Mouse (Mus musculus) MEL (cell line): ENCODE results near the gene Scnm1. TPM values are rescaled to one million over a fixed set of nuclear protein-coding genes. Genes with fewer than 3 reads are reported as not detected.

Experiments
- DNase-seq: peaks from one replicate; pipeline ENCODE4 v3.0.0; 2011; ENCODE audit warnings: low read depth, low spot score
- H3K27ac ChIP-seq: 2 replicates; pipeline ENCODE4 v1.5.1; 2012; ENCODE audit warnings: low read depth, mild to moderate bottlenecking, control low read depth, low read length, moderate library complexity; ENCODE audit not compliant: control insufficient read depth
- H3K27me3 ChIP-seq, 2 experiments: fragments of 150-350 bp in 1 of 2; sonication (generic) in 1 of 2; 2 replicates each; pipeline ENCODE4 v1.6.1; 2012; ENCODE audit warnings: low read length in 2 of 2, mild to moderate bottlenecking in 2 of 2, improper control_type of control experiment in 1 of 2, moderate library complexity in 1 of 2; ENCODE audit not compliant: insufficient read depth in 2 of 2, control insufficient read depth in 1 of 2
- H3K36me3 ChIP-seq, 2 experiments: 2 replicates each; pipeline ENCODE4 v1.6.1; 2012 to 2014; ENCODE audit warnings: low read length in 2 of 2, improper control_type of control experiment in 1 of 2, inconsistent platforms in 1 of 2, mild to moderate bottlenecking in 1 of 2; ENCODE audit not compliant: insufficient read depth in 2 of 2, control insufficient read depth in 1 of 2
- H3K4me1 ChIP-seq, 2 experiments: fragments of 150-350 bp in 1 of 2; sonication (generic) in 1 of 2; 2 replicates each; pipeline ENCODE4 v1.6.1; 2012; ENCODE audit warnings: low read length in 2 of 2, improper control_type of control experiment in 1 of 2, mild to moderate bottlenecking in 1 of 2; ENCODE audit not compliant: insufficient read depth in 2 of 2, control insufficient read depth in 1 of 2
- H3K4me3 ChIP-seq, 2 experiments: fragments of 150-350 bp in 1 of 2; sonication (generic) in 1 of 2; 2 replicates each; pipeline ENCODE4 v1.5.1; 2012; ENCODE audit warnings: low read depth in 2 of 2, low read length in 2 of 2, mild to moderate bottlenecking in 2 of 2, moderate library complexity in 2 of 2, control low read depth in 1 of 2, improper control_type of control experiment in 1 of 2; ENCODE audit not compliant: control insufficient read depth in 1 of 2, insufficient read depth in 1 of 2
- H3K79me2 ChIP-seq: 2 replicates; pipeline ENCODE4 v1.6.1; 2012; ENCODE audit warnings: mild to moderate bottlenecking, low read length, moderate library complexity; ENCODE audit not compliant: control insufficient read depth, poor library complexity, insufficient read depth
- H3K9ac ChIP-seq: 2 replicates; pipeline ENCODE4 v1.6.1; 2012; ENCODE audit warnings: low read depth, mild to moderate bottlenecking, control low read depth, low read length, moderate library complexity; ENCODE audit not compliant: control insufficient read depth, poor library complexity, severe bottlenecking
- H3K9me3 ChIP-seq: fragments of 150-350 bp; sonication (generic); replicated peaks from 2 replicates; pipeline ENCODE4 v1.6.1; 2012; ENCODE audit warnings: mild to moderate bottlenecking, low read length, improper control_type of control experiment, moderate library complexity; ENCODE audit not compliant: insufficient read depth
- CHD2 ChIP-seq: IDR thresholded peaks from 2 replicates; pipeline ENCODE4 v1.6.1; 2011; ENCODE audit warnings: low read length, improper control_type of control experiment
- EP300 ChIP-seq, 2 experiments: IDR thresholded peaks; 2 replicates each; pipeline ENCODE4 v1.6.1; 2011; ENCODE audit warnings: improper control_type of control experiment in 2 of 2, low read length in 2 of 2, low read depth in 1 of 2, mild to moderate bottlenecking in 1 of 2
- ETS1 ChIP-seq: IDR thresholded peaks from 2 replicates; pipeline ENCODE4 v1.6.1; 2012; ENCODE audit warnings: low read depth, mild to moderate bottlenecking, inconsistent platforms, low read length, improper control_type of control experiment, moderate library complexity
- KAT2A ChIP-seq: conservative IDR thresholded peaks from 2 replicates; pipeline ENCODE4 v1.6.1; 2012; ENCODE audit warnings: low read depth, low read length, improper control_type of control experiment, inconsistent platforms
- MAFK ChIP-seq: IDR thresholded peaks from 2 replicates; pipeline ENCODE4 v1.6.1; 2011; ENCODE audit warnings: low read depth, mild to moderate bottlenecking, low read length, improper control_type of control experiment, borderline replicate concordance
- MXI1 ChIP-seq: IDR thresholded peaks from 2 replicates; pipeline ENCODE4 v1.6.1; 2011; ENCODE audit warnings: mild to moderate bottlenecking, low read depth, low read length, improper control_type of control experiment
- NELFE ChIP-seq: IDR thresholded peaks from 2 replicates; pipeline ENCODE4 v1.6.1; 2011; ENCODE audit warnings: low read depth, low read length, improper control_type of control experiment
- POLR2A ChIP-seq, 2 experiments: IDR thresholded peaks; 2 replicates each; pipeline ENCODE4 v1.6.1; 2011 to 2012; ENCODE audit warnings: low read length in 2 of 2, mild to moderate bottlenecking in 2 of 2, control low read depth in 1 of 2, improper control_type of control experiment in 1 of 2, low read depth in 1 of 2, moderate library complexity in 1 of 2; ENCODE audit not compliant: control insufficient read depth in 1 of 2, insufficient read depth in 1 of 2, poor library complexity in 1 of 2
- POLR2AphosphoS2 ChIP-seq: IDR thresholded peaks from 2 replicates; pipeline ENCODE4 v1.6.1; 2011; ENCODE audit warnings: low read length, improper control_type of control experiment
- POLR2AphosphoS5 ChIP-seq: IDR thresholded peaks from 2 replicates; pipeline ENCODE4 v1.6.1; 2012; ENCODE audit warnings: low read depth, borderline replicate concordance, mild to moderate bottlenecking, inconsistent platforms, low read length, moderate library complexity, mixed read lengths
- RCOR1 ChIP-seq: IDR thresholded peaks from 2 replicates; pipeline ENCODE4 v1.6.1; 2012; ENCODE audit warnings: low read depth, mild to moderate bottlenecking, inconsistent platforms, low read length, improper control_type of control experiment
- SMC3 ChIP-seq: IDR thresholded peaks from 2 replicates; pipeline ENCODE4 v1.6.1; 2011; ENCODE audit warnings: low read depth, low read length, improper control_type of control experiment
- TAL1 ChIP-seq: IDR thresholded peaks from 2 replicates; pipeline ENCODE4 v1.6.1; 2012; ENCODE audit warnings: mild to moderate bottlenecking, inconsistent platforms, low read length, moderate library complexity, mixed read lengths
- TCF12 ChIP-seq: IDR thresholded peaks from 2 replicates; pipeline ENCODE4 v1.6.1; 2014; ENCODE audit warnings: low read depth, mild to moderate bottlenecking, inconsistent platforms, low read length, improper control_type of control experiment, moderate library complexity
- UBTF ChIP-seq: IDR thresholded peaks from 2 replicates; pipeline ENCODE4 v1.6.1; 2012; ENCODE audit warnings: low read depth, mild to moderate bottlenecking, inconsistent platforms, low read length, improper control_type of control experiment, moderate library complexity, borderline replicate concordance; ENCODE audit not compliant: insufficient read depth
- USF1 ChIP-seq: IDR thresholded peaks from 2 replicates; pipeline ENCODE4 v1.6.1; 2014; ENCODE audit warnings: low read depth, mild to moderate bottlenecking, inconsistent platforms, low read length, improper control_type of control experiment, moderate library complexity
- USF2 ChIP-seq, 2 experiments: IDR thresholded peaks; 2 replicates each; pipeline ENCODE4 v1.6.1; 2011 to 2012; ENCODE audit warnings: improper control_type of control experiment in 2 of 2, low read length in 2 of 2, borderline replicate concordance in 1 of 2, inconsistent platforms in 1 of 2, low read depth in 1 of 2, mild to moderate bottlenecking in 1 of 2; ENCODE audit not compliant: insufficient read depth in 1 of 2
- ZKSCAN1 ChIP-seq: IDR thresholded peaks from 2 replicates; pipeline ENCODE4 v1.6.1; 2012; ENCODE audit warnings: low read depth, mild to moderate bottlenecking, inconsistent platforms, low read length, improper control_type of control experiment, moderate library complexity
- ZMIZ1 ChIP-seq: IDR thresholded peaks from 2 replicates; pipeline ENCODE4 v1.6.1; 2012; ENCODE audit warnings: low read depth, mild to moderate bottlenecking, inconsistent platforms, low read length, improper control_type of control experiment, moderate library complexity
- ZNF384 ChIP-seq: IDR thresholded peaks from 2 replicates; pipeline ENCODE4 v1.6.1; 2012; ENCODE audit warnings: low read depth, mild to moderate bottlenecking, inconsistent platforms, low read length, improper control_type of control experiment
- polyA plus RNA-seq, 2 experiments: library from polyadenylated mRNA; stranded (reverse) in 1 of 2; unstranded in 1 of 2; fragments of >175 nt in 1 of 2; fragments of >200 nt in 1 of 2; gene quantifications; 2 replicates each; pipeline versions ENCODE4 v1.2.1 to v1.2.4; 2012; ENCODE audit warnings: low replicate concordance in 2 of 2, low read depth in 1 of 2; ENCODE audit not compliant: insufficient read length in 2 of 2, insufficient read depth in 1 of 2, missing spikeins in 1 of 2
- total RNA-seq: library from RNA; depleted of rRNA; stranded (reverse); fragments of 300-350 nt; gene quantifications from 2 replicates; pipeline ENCODE4 v1.2.3, GENCODE M21; 2012

Gene Scnm1
- total and polyA plus RNA-seq, 3 experiments = 93.1 to 104 TPM; not detected in 1

DNA sequence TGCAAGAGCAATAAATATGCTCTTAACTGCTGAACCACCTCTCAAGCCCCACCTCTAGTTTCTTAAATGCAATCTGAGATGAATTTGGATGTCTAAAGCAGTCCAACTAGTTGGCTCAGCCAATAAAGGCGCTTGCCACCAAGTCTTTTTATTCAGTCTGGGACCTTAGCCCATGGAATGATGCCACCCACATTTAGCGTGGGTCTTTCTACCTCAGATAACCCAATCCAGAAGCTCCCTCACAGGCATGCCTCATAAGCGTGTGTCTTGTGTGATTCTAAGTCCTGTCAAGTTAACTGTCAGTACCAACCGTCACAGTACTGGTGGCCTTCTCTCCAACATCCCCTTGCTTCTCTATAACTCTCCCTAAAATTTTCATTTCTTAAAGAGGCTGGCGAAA is 45.1 kb upstream of the Scnm1 start:
- Histone ChIP-seq H3K9ac (no peak overlapping the region), H3K36me3 (peaks cover 0 to 8% of the 10 kb centered on the region in 2 experiments; a peak in 2 of 4 replicates), H3K4me3 (no peak overlapping the region), H3K79me2 (no peaks in the 10 kb centered on the region), H3K27me3 (no peaks in the 10 kb centered on the region)
- TF ChIP-seq POLR2A (IDR thresholded peaks at IDR 0.05; ENCODE audit: control insufficient read depth in 1 of 2, insufficient read depth in 1 of 2, low read depth in 1 of 2, low read length in 2 of 2, poor library complexity in 1 of 2) (no peak), POLR2AphosphoS2 (no peak), ZKSCAN1 (no peak), POLR2AphosphoS5 (no peak), TAL1 (no peak), TCF12 (no peak), SMC3 (no peak), MAFK (no peak), ETS1 (no peak), UBTF (no peak), ZMIZ1 (no peak), USF1 (no peak), EP300 (IDR thresholded peaks at IDR 0.05; ENCODE audit: low read depth in 1 of 2, low read length in 2 of 2) (no peak), NELFE (no peak), MXI1 (no peak), CHD2 (no peak), ZNF384 (no peak), KAT2A (no peak), RCOR1 (no peak)
- TF ChIP-seq, all 39 proteins: peak for 0
- no peak for DNase-seq
- Histone ChIP-seq H3K4me1 (no peaks in the 10 kb centered on the region), H3K27ac (no peak overlapping the region), H3K9me3 (no peaks in the 10 kb centered on the region)

DNA sequence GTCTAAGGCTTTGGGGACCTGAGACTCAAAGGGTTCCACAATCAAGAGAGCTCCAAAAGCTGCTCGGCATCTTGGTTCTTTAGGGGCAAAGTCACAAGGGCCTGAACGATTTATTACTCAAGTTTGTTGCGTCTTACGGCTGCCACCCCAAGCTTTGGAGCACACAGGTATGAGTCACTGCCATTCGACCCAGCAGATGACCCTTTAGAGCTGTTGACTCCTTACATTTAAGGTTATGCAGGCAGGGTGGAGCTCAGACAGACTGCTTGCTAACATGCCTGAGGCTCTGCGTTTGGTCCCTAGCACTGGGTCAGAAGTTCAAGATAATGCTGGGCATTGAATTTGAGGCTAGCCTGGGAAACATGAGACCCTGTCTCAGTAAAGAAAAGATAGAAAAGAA is 43.8 kb upstream of the Scnm1 start:
- H3K79me2 ChIP-seq = no peaks in the 10 kb centered on the region
- no peaks in the 10 kb centered on the region for H3K27me3 ChIP-seq
- no peaks in the 10 kb centered on the region for H3K4me1 ChIP-seq
- H3K36me3 ChIP-seq = peaks cover 0 to 4% of the 10 kb centered on the region in 2 experiments; a peak in 2 of 4 replicates
- TF ChIP-seq ETS1 (no peak), USF2 (IDR thresholded peaks at IDR 0.05; ENCODE audit: borderline replicate concordance in 1 of 2, insufficient read depth in 1 of 2, low read depth in 1 of 2, low read length in 2 of 2) (no peak)
- H3K4me3 ChIP-seq = no peak overlapping the region
- no peak overlapping the region for H3K27ac ChIP-seq
- H3K9me3 ChIP-seq = no peaks in the 10 kb centered on the region
- H3K9ac ChIP-seq = no peak overlapping the region
- DNase-seq = no peak
